Mouse (Mus musculus): ENCODE results near the gene Plac9a. TPM values are rescaled to one million over a fixed set of nuclear protein-coding genes. Genes with fewer than 3 reads are reported as not detected.

The Plac9a gene
- polyA plus RNA-seq, 1 experiment from 2014 or later, result not detected

DNA sequence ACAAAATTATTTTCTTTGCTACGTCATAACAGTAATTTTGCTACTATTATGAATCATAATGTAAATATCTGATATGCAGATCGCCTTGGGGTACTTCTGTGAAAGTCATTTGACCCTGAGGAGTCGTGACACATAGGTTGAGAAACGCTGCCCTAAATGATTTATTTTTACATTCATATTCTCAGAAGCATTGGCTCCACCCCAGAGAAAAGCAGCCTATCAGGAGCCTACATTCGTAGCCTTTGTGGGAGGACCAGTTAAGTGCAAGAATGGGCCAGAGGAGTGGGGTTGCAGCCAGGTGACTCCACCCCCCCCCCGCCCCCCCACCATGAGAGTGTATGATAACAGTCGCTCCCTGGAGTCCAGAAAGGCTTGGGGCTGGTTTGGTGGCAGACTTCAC lies 63.1 kb downstream of the Plac9a start:
- DNase-seq (ENCODE audit: low spot score) (no peak), ATAC-seq (replicated peaks; ENCODE audit: low FRiP score, low TSS enrichment, low read depth) (no peak)
- Histone ChIP-seq H3K4me1 (replicated peaks; ENCODE audit: control insufficient read depth, insufficient read depth, low read length) (0 out of 2 replicates have a peak, but pooled peaks cover 9% of the 10 kb centered on the region), H3K27me3 (replicated peaks; ENCODE audit: control insufficient read depth, insufficient read depth, low read length) (peaks cover 10% of the 10 kb centered on the region; the same call in 1 of the 2 replicates), H3K36me3 (ENCODE audit: control insufficient read depth, insufficient read depth, low read length) (no peaks in the 10 kb centered on the region), H3K9me3 (ENCODE audit: control insufficient read depth, low read length) (no peaks in the 10 kb centered on the region), H3K4me2 (ENCODE audit: low read length) (no peak overlapping the region), H3K4me3 (ENCODE audit: low read depth, low read length) (no peak overlapping the region), H3K9ac (ENCODE audit: low read length) (no peak overlapping the region), H3K27ac (ENCODE audit: low read depth) (no peak overlapping the region)
- 66% methylated on average over 7 of the region's 7 CpGs for WGBS

DNA sequence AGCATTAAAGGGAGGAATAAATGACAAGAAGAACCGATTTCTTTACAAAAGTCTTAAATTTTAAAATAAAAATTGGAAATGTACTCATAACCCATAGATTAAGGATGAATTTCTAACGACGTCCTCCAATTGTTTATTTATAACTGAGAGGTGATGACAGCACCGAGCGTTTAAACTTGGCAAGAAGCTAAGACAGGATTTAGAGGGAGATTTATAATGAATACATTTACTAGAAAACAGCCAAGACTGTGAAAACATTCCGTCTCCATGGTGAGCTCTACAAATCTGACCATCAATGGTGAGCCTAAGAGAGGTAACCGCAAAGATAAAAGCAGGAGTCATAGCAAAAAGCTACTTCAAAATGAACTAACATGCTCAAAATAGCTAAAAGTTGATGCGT lies 64.5 kb downstream of the Plac9a start:
- no peak overlapping the region for H3K27ac ChIP-seq (ENCODE audit: low read depth)
- no peaks in the 10 kb centered on the region for H3K36me3 ChIP-seq (ENCODE audit: control insufficient read depth, insufficient read depth, low read length)
- H3K27me3 ChIP-seq (replicated peaks; ENCODE audit: control insufficient read depth, insufficient read depth, low read length), result peaks cover 7% of the 10 kb centered on the region; the same call in 1 of the 2 replicates
- WGBS, result 62% methylated on average over 8 of the region's 8 CpGs
- H3K9ac ChIP-seq (ENCODE audit: low read length), result no peak overlapping the region
- no peaks in the 10 kb centered on the region for H3K9me3 ChIP-seq (ENCODE audit: control insufficient read depth, low read length)
- no peak overlapping the region for H3K4me3 ChIP-seq (ENCODE audit: low read depth, low read length)
- no peak overlapping the region for H3K4me2 ChIP-seq (ENCODE audit: low read length)
- DNase-seq (ENCODE audit: low spot score) (no peak), ATAC-seq (replicated peaks; ENCODE audit: low FRiP score, low TSS enrichment, low read depth) (no peak)
- 0 out of 2 replicates have a peak, but pooled peaks cover 9% of the 10 kb centered on the region for H3K4me1 ChIP-seq (replicated peaks; ENCODE audit: control insufficient read depth, insufficient read depth, low read length)

Other genes starting within 250 kb of the Plac9a start
- gene Ppif, start 208.9 kb downstream of the Plac9a start, polyA plus RNA-seq (2014; fragmentation: Nextera tagmentation; extraction: Ambion mirVana), result 71.2 and 71.4 TPM in 2 replicates
- gene Zcchc24, start 134.1 kb downstream of the Plac9a start, polyA plus RNA-seq (2014; fragmentation: Nextera tagmentation; extraction: Ambion mirVana), result 32.8 and 33.6 TPM in 2 replicates
- gene Anxa11, start 60.9 kb downstream of the Plac9a start, polyA plus RNA-seq (2014; fragmentation: Nextera tagmentation; extraction: Ambion mirVana), result 66.8 and 68.3 TPM in 2 replicates
- 3.8 and 4.9 TPM in 2 replicates for gene Tmem254a, start 24.6 kb upstream of the Plac9a start, polyA plus RNA-seq (2014; fragmentation: Nextera tagmentation; extraction: Ambion mirVana)
- gene Cphx1, start 35.2 kb upstream of the Plac9a start, polyA plus RNA-seq (2014; fragmentation: Nextera tagmentation; extraction: Ambion mirVana), result not detected in 2 replicates
- gene Duxbl1, start 75.5 kb upstream of the Plac9a start, polyA plus RNA-seq (2014; fragmentation: Nextera tagmentation; extraction: Ambion mirVana), result 1.3 and 1.8 TPM in 2 replicates
- 13.9 and 19.3 TPM in 2 replicates for gene Gm9780, start 139.6 kb upstream of the Plac9a start, polyA plus RNA-seq (2014; fragmentation: Nextera tagmentation; extraction: Ambion mirVana)
- gene Tmem254c, start 164.3 kb upstream of the Plac9a start, polyA plus RNA-seq (2014; fragmentation: Nextera tagmentation; extraction: Ambion mirVana), result 60.1 and 70.8 TPM in 2 replicates
- not detected in 2 replicates for gene Cphx2, start 178.4 kb upstream of the Plac9a start, polyA plus RNA-seq (2014; fragmentation: Nextera tagmentation; extraction: Ambion mirVana)
- 0.32 and 0.68 TPM in 2 replicates for gene Cphx3, start 179.2 kb upstream of the Plac9a start, polyA plus RNA-seq (2014; fragmentation: Nextera tagmentation; extraction: Ambion mirVana)
- 1.8 TPM in 1 of 2 replicates, not detected in the other for gene Duxbl2, start 215.2 kb upstream of the Plac9a start, polyA plus RNA-seq (2014; fragmentation: Nextera tagmentation; extraction: Ambion mirVana)

Measured in intestine, embryonic 14.5 days (tissue).